Mouse (Mus musculus) embryonic facial prominence, embryonic 15.5 days (tissue): ENCODE data around the gene Dnajb9. TPM values are rescaled to one million over a fixed set of nuclear protein-coding genes. Genes with fewer than 3 reads are reported as not detected.
"Not testable (repeated sequence)": the region's sequence is repeated elsewhere in the genome, so short reads cannot be mapped to it uniquely, and the experiment has no call there.

ENCODE experiments used
- ATAC-seq: fragments of 200-750 bp; cut with Nextera tagmentation; 2 replicates; pipeline ENCODE4 v1.8.0; 2017; ENCODE audit warnings: low read depth, moderate TSS enrichment; ENCODE audit not compliant: insufficient number of reproducible peaks, low FRiP score, low TSS enrichment
- H3K27ac ChIP-seq: fragments of 300-500 bp; sonication (generic); replicated peaks from 2 replicates; pipeline ENCODE4 v1.5.1; 2015; ENCODE audit warnings: mild to moderate bottlenecking, inconsistent platforms
- H3K27me3 ChIP-seq: fragments of 300-500 bp; sonication (generic); 2 replicates; pipeline ENCODE4 v1.6.1; 2015; ENCODE audit warnings: inconsistent platforms
- H3K36me3 ChIP-seq: fragments of 300-500 bp; sonication (generic); 2 replicates; pipeline ENCODE4 v1.6.1; 2015; ENCODE audit warnings: mild to moderate bottlenecking, inconsistent platforms
- H3K4me1 ChIP-seq: fragments of 300-500 bp; sonication (generic); 2 replicates; pipeline ENCODE4 v1.6.1; 2015; ENCODE audit warnings: inconsistent platforms
- H3K4me2 ChIP-seq: fragments of 300-500 bp; sonication (generic); replicated peaks from 2 replicates; pipeline ENCODE4 v1.6.1; 2015; ENCODE audit warnings: mild to moderate bottlenecking, inconsistent platforms
- H3K4me3 ChIP-seq: fragments of 300-500 bp; sonication (generic); replicated peaks from 2 replicates; pipeline ENCODE4 v1.5.1; 2015; ENCODE audit warnings: mild to moderate bottlenecking, inconsistent platforms
- H3K9ac ChIP-seq: fragments of 300-500 bp; sonication (generic); 2 replicates; pipeline ENCODE4 v1.6.1; 2015; ENCODE audit warnings: inconsistent platforms
- H3K9me3 ChIP-seq: fragments of 300-500 bp; sonication (generic); replicated peaks from 2 replicates; pipeline ENCODE4 v1.6.1; 2016; ENCODE audit warnings: inconsistent platforms
- WGBS: fragments of 180-500 bp; shearing (Covaris S2); methylation state at CpG from one replicate; pipeline ENCODE4 v1.1.7; 2015; 5-methylcytosine and 5-hydroxymethylcytosine counted together
- polyA plus RNA-seq: library from polyadenylated mRNA; unstranded; fragments of >200 nt; fragmentation: Nextera tagmentation; extraction: Ambion mirVana; gene quantifications from 2 replicates; pipeline ENCODE4 v1.2.1, GENCODE M21; 2015

Dnajb9 gene
- polyA plus RNA-seq, result 24.3 and 25.4 TPM in 2 replicates

GRCm38 (mm10) chr12:44209824-44210752 is at the start of gene Dnajb9:
Gene Dnajb9, minus strand, starts transcription at chr12:44210326.
- peak within 1 kb of the TSS; percentile 99 for H3K4me3 ChIP-seq
- H3K27ac ChIP-seq, result peak within 1 kb of the TSS; percentile 82
- WGBS, result under 1% methylated on average over 76 of the region's 77 CpGs
- H3K27me3 ChIP-seq, result no peaks in the 10 kb centered on the region
- H3K9me3 ChIP-seq, result no peaks in the 10 kb centered on the region
- H3K4me1 ChIP-seq, result no peaks in the 10 kb centered on the region; the same call in 1 of the 2 replicates
- H3K36me3 ChIP-seq, result 0 out of 2 replicates have a peak, but pooled peaks cover 3% of the 10 kb centered on the region
- peak within 1 kb of the TSS; percentile 87 for H3K9ac ChIP-seq
- peak; percentile 100 for ATAC-seq
- peak within 1 kb of the TSS; percentile 57 for H3K4me2 ChIP-seq

- H3K27me3 ChIP-seq, result no peaks in the 10 kb centered on the region
- no peak overlapping the region for H3K4me2 ChIP-seq
- H3K9ac ChIP-seq, result no peak overlapping the region
- no peaks in the 10 kb centered on the region for H3K9me3 ChIP-seq
- H3K4me3 ChIP-seq, result no peak overlapping the region
- no peaks in the 10 kb centered on the region for H3K4me1 ChIP-seq
- no peaks in the 10 kb centered on the region for H3K36me3 ChIP-seq
- ATAC-seq, result no peak
- H3K27ac ChIP-seq, result no peak overlapping the region
- WGBS, result 77% methylated on average over 9 of the region's 9 CpGs
Observed at GRCm38 (mm10) chr12:44248309-44248977, 38.3 kb upstream of the Dnajb9 start.

GRCm38 (mm10) chr12:44245739-44246138 is 35.6 kb upstream of the Dnajb9 start:
- no peak overlapping the region for H3K4me2 ChIP-seq
- H3K27me3 ChIP-seq, result no peaks in the 10 kb centered on the region
- H3K9me3 ChIP-seq, result no peaks in the 10 kb centered on the region
- no peak overlapping the region for H3K9ac ChIP-seq
- H3K36me3 ChIP-seq, result no peaks in the 10 kb centered on the region
- H3K4me3 ChIP-seq, result no peak overlapping the region
- no peaks in the 10 kb centered on the region for H3K4me1 ChIP-seq
- no peak overlapping the region for H3K27ac ChIP-seq
- WGBS, result 88% methylated on average over 3 of the region's 3 CpGs
- no peak for ATAC-seq

GRCm38 (mm10) chr12:44242407-44242806 is 32.3 kb upstream of the Dnajb9 start:
- Histone ChIP-seq H3K4me3 (no peak overlapping the region), H3K9ac (no peak overlapping the region), H3K4me2 (no peak overlapping the region), H3K36me3 (no peaks in the 10 kb centered on the region), H3K4me1 (no peaks in the 10 kb centered on the region), H3K27me3 (no peaks in the 10 kb centered on the region), H3K9me3 (no peaks in the 10 kb centered on the region), H3K27ac (no peak overlapping the region)
- WGBS, result 87% methylated on average over 4 of the region's 4 CpGs
- no peak for ATAC-seq

GRCm38 (mm10) chr12:44241090-44241489 is 31.0 kb upstream of the Dnajb9 start:
- H3K9ac ChIP-seq, result no peak overlapping the region
- H3K9me3 ChIP-seq, result no peaks in the 10 kb centered on the region
- no peak overlapping the region for H3K4me2 ChIP-seq
- no peaks in the 10 kb centered on the region for H3K27me3 ChIP-seq
- no peak for ATAC-seq
- H3K4me3 ChIP-seq, result no peak overlapping the region
- H3K36me3 ChIP-seq, result no peaks in the 10 kb centered on the region
- WGBS, result 72% methylated on average over 7 of the region's 7 CpGs
- H3K4me1 ChIP-seq, result no peaks in the 10 kb centered on the region
- H3K27ac ChIP-seq, result no peak overlapping the region

GRCm38 (mm10) chr12:44224650-44225049 is 14.5 kb upstream of the Dnajb9 start:
- ATAC-seq, result no peak

GRCm38 (mm10) chr12:44223044-44223443 is 12.9 kb upstream of the Dnajb9 start:
- no peaks in the 10 kb centered on the region for H3K27me3 ChIP-seq
- no peak overlapping the region for H3K9ac ChIP-seq
- no peaks in the 10 kb centered on the region for H3K4me1 ChIP-seq
- H3K9me3 ChIP-seq, result no peaks in the 10 kb centered on the region
- WGBS, result 69% methylated on average over 3 of the region's 3 CpGs
- H3K4me2 ChIP-seq, result no peak overlapping the region
- no peak overlapping the region for H3K4me3 ChIP-seq
- ATAC-seq, result no peak
- H3K27ac ChIP-seq, result no peak overlapping the region
- no peaks in the 10 kb centered on the region for H3K36me3 ChIP-seq

More at GRCm38 (mm10) chr12:44224650-44225049, 14.5 kb upstream of the Dnajb9 start:
- Histone ChIP-seq H3K27ac (no peak overlapping the region), H3K9ac (no peak overlapping the region), H3K4me2 (no peak overlapping the region), H3K36me3 (no peaks in the 10 kb centered on the region), H3K4me3 (no peak overlapping the region), H3K27me3 (no peaks in the 10 kb centered on the region), H3K9me3 (no peaks in the 10 kb centered on the region), H3K4me1 (no peaks in the 10 kb centered on the region)
- 73% methylated on average over 3 of the region's 3 CpGs for WGBS

- Histone ChIP-seq H3K4me1 (no peaks in the 10 kb centered on the region), H3K36me3 (no peaks in the 10 kb centered on the region), H3K4me2 (peak overlapping the region; percentile 81), H3K9ac (peak overlapping the region; percentile 65), H3K9me3 (no peaks in the 10 kb centered on the region), H3K27ac (no peak overlapping the region), H3K27me3 (no peaks in the 10 kb centered on the region), H3K4me3 (peak overlapping the region; percentile 59)
- no peak for ATAC-seq
- WGBS, result 2% methylated on average over 89 of the region's 89 CpGs
Observed at GRCm38 (mm10) chr12:44221651-44222356, 11.7 kb upstream of the Dnajb9 start.

GRCm38 (mm10) chr12:44221070-44221469 is 10.9 kb upstream of the Dnajb9 start, which contains the start of gene Pnpla8:
Gene Pnpla8, plus strand, starts transcription at chr12:44221370.
- WGBS, result 88% methylated on average over 2 of the region's 2 CpGs
- peak within 1 kb of the TSS; percentile 59 for H3K4me3 ChIP-seq
- not testable (repeated sequence) for H3K27me3 ChIP-seq, H3K9me3 ChIP-seq, ATAC-seq, H3K36me3 ChIP-seq, H3K4me1 ChIP-seq, H3K27ac ChIP-seq
- peak within 1 kb of the TSS; percentile 81 for H3K4me2 ChIP-seq
- H3K9ac ChIP-seq, result peak within 1 kb of the TSS; percentile 65

- Histone ChIP-seq H3K4me1 (no peaks in the 10 kb centered on the region; the same call in 1 of the 2 replicates), H3K36me3 (no peaks in the 10 kb centered on the region), H3K27me3 (no peaks in the 10 kb centered on the region), H3K27ac (no peak overlapping the region), H3K4me2 (no peak overlapping the region), H3K9ac (no peak overlapping the region), H3K9me3 (no peaks in the 10 kb centered on the region), H3K4me3 (no peak overlapping the region)
- 93% methylated on average over 3 of the region's 3 CpGs for WGBS
- ATAC-seq, result no peak
Observed at GRCm38 (mm10) chr12:44211555-44211954, 1.4 kb upstream of the Dnajb9 start.
